Mouse (Mus musculus) right cerebral cortex, postnatal 25 days (tissue): ENCODE data around the gene Fgfr2.

Experiments used
- DNase-seq: peaks from one replicate; pipeline ENCODE4 v3.0.0; 2022

Fgfr2 gene

DNA sequence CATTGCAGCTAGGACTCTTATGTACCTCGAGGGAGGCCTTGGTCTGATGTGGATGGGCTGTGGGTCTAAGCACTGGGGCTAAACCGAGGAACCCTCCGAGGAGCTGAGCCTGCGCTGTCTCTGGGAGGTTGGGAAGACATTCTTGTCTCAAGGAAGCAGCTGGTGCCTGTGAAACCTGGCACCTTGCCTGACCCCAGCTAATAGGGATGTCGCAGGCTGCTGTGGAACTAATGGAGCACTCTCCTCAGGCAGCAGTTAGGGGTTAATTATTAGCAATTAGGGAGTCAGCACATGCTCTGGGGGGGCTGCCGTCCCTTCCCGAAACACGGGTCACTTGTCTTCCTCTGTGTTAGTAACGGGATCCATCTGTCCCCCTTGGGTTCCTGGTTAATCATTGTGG, 482.2 kb downstream of the Fgfr2 start:
- DNase-seq, result no peak

DNA sequence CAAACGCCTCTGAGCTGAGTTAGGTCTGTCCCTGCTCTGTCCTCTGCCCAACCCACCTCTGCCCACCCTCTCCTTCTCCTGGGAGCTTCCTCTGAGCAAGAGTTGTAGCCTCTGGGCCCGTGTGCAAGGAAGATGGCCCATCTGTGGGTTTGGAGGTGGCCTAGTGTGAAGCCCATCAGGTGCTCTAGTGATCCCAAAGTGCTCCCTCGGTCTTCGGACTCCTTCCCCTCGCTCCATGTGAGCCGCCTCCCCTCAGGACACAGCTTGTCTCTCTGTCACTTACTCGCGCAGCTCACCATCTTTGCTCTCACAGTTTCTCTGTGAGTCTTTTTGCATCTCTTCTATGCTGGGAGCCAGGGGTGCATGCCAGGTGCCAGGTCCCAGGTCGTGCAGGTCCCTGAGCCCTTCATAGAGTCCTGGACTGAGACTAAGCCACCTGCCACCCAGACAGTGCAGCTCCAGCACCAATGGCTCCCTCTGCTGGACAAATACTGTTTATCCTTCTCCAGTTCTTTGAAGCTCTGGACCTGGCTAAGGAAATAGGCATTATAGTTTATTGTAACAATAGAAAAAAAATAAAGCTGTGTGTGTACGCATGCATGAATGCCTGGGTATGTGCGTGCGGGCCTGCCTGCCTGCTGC, 484.6 kb downstream of the Fgfr2 start:
- no peak for DNase-seq

DNA sequence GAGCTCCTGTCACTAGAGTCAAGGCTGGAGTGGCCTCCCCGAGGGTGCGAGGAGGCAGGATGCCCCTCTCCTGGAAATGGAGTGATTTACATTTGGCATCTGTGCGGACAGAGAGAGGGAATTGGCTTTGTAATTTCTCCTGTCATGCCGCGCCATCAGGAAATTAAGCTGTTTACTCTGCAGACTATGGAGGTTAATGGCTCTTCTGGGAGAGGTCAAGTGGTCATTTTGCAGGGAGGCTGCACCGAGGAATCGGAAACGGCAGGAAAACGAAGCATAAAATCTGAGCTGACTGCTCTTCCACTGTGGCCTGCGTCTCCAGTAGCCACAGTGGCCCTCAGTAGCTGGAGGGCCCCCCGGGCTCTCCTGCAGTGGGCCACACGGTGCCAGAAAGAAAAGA, 485.9 kb downstream of the Fgfr2 start:
- DNase-seq, result no peak

DNA sequence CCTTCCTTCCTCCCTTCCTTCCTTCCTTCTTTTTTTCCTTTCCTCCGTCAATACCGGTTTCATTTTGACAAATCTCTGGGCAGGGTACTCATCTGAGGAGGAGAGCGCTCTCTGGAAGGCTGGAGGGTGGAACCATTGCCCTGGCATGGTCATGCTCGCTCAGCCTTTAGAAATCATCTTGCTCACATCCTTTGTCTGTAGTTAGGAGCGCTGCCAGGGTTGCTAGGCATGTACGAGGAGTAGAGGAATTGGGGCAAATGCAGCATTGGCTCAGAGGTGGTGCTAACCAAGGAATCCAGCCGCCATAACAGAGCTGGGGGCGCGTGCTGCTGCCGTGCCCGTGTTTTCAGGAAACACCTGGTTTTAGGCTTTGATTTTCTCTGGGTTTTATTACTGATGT, 491.8 kb downstream of the Fgfr2 start:
- DNase-seq, result no peak

DNA sequence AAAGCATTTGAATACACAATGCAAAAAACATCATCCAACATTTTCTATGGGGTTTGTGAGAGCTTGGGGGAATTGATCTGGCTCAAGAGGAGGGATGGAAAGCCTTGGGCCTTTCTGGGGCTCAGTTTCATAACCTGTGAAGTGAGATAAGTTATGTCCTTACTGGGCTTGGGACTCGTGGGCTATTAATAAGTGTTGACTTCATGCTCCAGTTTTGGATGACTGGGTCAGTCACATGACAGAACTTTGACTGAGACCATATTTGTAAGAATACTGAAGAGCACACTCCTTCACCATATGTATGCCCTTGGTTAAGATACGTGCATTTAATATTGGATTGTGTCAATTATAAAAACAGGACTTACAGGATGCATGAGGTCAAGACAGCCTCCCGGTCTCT, 495.7 kb downstream of the Fgfr2 start:
- no peak for DNase-seq

DNA sequence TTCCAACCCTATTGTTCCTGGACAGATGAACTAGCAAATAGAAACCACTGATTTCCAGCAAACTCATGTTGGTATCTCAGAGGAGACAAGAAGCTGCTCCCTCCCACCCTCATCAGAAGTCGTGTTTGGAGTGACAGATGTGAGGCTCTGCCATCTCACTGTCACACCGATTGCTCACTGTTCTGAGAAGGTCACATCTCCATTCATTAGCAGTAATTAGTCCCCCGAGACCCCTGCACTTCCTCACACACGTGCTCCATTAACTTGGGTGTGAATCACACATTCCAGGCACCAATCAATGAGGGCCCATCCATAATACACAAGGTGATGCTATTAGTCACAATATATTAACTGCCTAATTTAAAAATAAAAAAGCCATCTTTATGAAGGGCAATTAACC, 497.0 kb downstream of the Fgfr2 start:
- no peak for DNase-seq

DNA sequence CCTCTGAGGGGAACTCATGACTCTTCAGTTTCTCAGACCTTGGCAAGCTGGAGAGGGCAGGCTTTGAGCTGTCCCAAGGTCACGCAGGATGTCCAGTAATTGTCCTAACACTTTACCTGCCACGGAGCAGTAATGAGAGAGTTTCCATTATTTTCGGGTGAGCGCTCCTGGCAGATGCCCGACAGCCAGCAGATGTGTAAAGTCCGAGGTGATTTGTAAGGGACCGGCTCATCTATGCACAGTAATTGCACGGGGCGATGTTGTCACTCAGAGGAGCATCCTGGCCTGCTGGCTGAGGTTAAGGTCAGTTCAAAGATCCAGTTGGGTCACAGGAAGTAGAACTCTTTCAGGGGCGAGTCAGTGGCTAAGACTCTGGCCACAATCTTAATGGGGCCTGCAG, 499.0 kb downstream of the Fgfr2 start:
- no peak for DNase-seq

DNA sequence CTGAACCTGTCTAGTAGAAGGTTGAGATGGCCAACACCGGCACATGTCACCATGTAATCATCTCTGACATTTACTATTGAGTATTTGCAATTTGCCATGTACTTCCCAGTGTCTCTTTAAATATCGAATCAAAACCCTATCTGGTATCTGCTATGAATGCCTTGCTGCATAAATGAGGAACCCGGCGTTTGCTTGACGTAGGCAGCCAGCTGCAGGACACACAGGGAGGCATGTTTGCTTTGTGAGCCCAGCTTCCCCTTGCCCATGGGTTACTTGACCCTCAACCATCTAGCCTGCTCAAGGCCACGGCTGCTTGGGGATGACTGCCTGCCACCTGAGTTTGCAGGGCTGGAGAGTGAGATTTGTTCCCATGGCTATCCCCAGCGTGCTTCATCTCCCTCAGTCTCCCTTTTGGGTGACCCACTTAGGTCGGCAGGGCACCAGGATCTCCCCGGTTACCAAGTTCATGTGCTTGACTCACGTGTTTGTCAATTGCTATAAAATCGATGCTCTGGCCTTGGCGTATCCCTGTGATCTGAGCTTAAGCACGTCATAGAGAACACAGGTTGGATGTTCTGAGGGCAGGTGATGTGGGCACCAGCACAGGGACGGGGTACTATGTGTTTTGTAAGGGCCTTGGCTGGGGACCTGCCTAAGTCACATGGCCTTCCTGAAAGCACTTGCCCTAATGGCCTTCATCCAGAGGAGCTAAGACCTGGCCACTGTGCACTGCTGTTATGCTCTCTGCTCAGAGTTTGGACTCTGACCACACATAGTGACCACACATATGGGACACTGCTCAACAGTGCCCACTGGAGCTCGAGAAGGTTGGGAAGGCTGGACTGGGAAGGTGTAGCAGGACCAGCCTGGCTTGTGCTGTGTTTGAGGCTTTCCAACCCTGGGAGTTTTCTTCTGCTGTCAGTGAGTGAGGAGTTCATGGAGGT, 502.9 kb downstream of the Fgfr2 start:
- no peak for DNase-seq

DNA sequence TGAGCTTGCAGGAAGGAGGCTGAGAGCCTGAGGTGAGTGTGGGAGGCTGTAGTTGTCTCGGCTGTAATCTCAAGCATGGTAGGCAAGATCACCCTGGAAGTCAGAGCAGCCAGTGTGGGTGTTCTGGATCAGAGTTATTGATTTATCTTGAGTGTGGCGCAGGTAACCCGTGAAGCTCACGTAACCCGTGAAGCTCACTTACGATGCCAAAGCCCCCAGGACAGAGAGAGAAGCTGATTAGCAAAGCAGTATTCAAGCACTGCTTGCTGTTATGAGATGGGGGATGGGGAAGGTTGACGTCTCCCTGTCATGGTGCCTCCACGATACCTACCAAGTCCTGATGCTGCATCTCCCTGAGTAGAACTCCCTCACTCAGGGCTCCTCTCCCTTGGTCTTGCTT, 503.6 kb downstream of the Fgfr2 start:
- no peak for DNase-seq

DNA sequence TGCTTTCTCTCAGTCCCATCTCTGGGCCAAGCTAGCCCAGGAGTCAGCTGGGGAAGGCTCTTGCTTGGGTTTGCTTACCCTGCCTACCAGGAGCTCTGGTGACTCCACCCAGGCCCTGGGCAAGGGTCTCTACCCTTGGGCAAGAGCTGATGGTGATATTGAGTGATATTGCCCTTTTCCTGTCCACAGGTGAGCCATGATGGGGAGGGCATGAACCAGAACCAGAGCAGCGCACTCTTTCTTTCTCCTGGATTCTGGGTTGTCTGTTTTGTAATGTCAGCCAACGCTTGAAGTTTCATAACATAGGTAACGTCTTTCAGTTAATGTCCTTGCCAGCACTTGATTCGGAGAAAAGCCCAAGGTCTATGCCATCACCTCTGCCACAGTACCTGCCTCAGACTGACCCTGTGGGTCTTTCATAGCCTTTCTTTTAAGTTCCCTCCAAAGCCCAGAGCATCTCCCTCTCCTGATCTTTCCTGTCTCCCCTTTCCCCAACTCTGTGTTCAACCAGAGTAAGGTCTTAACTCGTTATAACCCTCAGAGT, 506.1 kb downstream of the Fgfr2 start:
- DNase-seq, result no peak

DNA sequence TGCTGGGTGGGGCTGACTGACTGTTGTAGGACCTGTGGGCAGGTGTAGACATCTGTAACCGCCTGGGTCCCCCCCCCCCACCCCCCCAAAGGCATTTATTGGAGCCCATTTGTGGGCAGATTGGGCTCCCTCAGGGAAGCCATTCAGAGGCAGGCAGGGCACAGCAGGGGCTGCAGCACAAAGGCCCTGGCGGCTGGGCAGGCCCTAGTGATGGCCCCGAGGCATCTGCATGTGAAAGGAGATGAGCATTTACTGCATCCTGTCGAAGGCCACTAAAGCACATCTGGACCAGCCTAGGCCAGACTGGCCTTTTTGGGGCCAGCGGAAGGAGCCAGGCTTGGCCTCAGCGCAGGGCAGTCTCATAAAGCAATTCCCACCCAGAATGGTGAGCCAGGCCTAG, 506.8 kb downstream of the Fgfr2 start:
- DNase-seq, result no peak

DNA sequence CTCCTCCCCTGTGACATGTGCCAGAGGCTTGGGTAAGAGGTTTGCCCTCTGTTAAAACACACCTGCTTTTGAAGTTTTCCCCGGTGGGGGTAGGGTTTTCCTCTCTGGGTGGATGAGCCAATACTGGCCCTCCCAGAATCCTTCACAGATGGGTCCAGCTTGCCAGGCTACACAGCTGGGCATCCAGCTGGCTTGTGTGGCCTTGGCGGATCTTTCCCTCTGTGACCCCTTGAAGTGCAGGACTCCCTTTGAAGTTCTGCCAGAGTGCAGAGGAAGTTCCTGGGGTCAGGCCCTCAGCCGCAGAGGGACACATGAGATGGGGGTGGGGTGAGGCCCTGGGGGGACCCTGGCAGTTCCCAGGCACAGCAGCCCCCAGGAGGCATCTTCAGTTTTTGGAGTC, 507.8 kb downstream of the Fgfr2 start:
- no peak for DNase-seq

DNA sequence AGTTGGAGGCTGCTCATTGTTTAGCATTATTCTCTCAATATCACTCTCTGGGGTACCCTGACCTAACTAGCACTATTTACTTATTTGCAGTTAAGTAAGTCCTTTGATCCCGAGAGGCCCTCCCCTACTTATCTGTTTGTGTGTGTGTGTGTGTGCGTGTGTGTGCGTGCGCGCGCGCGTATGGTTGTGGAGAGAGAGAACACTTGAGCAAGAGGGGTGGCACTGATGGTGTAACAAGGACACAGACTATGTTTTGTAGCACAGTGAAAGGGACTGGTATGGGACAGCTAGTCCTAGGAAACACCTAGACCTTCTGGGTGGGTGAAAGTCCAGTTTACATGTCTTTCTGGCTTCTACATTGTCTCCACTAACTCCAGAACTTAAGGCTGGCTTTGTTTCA, 511.6 kb downstream of the Fgfr2 start:
- no peak for DNase-seq

DNA sequence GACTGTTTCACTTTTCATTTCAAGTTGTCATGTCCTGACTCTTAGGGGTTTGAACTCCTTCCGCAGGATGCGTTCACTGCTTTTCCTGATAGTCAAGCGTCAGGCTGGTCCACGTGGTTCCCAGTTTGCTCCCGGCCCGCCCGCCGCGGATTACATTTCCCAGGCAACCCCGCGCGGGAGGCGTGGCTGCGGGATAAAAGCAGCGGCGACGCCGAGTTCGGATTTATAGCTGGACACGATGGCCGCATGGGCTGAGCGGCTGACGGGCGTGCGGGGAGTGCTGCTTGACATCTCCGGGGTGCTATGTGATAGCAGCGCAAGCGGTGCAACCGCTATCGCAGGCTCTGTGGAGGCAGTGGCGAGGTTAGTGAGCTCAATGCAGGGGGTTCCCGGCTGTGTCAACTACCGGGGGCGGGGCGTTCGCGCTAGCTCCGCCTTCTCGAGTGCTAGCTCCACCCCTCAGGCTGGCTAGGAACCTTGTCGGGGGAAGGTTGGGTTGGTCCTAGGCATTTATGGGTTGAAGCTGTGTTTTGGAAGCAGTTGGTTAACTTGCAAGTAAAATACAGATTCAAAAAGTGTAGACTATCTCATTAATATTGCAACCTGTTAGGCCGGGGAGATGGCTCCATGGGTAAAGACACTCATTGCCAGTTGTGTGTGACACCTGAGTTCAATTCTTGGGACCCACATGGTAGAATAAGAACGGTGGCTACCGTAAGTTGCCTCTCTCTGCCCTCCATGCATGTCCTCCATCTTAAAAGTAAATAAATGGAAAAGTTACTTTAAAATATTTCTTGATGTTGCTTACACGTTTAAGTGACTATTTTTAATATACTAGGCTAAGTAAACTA, 512.5 kb downstream of the Fgfr2 start, which contains the start of gene Lhpp:
Lhpp (plus strand) TSS at position 171 of the 851 bp plus-strand sequence.
- DNase-seq, result peak; percentile 84

DNA sequence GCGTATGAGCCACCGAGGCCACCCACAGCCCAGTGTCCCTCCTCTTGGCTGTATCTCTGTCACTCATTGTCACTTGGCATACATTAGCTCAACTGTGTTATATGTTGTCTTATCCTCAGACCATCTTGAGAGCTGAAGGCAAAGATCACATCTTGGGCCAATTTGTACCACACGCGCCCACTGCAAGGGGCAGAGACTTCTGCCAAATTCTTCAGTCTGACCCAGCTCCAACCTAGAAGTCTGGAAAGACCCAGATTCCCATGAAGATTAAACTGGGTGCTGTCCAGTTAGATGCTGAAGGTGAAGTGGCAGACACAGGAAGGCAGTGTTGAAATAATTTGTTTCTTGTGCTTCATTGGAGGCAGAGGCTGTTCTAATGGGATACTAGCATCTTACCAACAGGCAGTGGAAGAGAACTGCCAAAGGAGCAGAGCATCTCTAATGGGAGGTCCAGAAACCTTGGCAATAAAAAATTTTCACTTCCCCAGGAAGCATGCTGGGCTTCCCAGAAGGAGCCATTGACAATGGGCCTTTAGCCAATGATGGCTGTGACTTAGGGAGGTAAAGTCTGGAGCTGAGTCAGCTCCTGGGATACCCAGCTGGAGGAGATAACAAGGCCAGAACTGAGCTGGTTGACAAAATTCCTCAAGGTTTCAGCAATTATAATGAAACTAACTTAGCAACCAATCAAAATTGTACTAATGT, 514.7 kb downstream of the Fgfr2 start:
- DNase-seq, result no peak

DNA sequence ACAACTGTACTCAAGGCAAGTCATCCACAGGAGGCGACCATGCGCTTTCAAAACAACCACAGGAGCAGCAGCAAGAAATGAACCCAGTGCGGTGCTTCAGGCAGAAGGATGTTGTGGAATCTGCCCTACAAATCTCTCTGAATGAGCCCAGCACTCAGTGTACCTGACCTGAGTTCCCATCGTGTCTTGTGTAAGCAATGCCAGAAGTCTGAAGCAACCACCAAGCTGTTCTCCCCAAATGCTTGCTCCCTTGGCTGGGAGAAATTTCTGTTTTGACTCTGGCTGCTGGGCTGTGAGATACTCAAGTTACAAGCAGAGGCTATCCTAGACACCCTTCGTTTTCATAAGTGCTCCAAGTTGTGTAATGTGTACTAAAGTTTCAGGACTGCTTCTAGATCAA, 517.5 kb downstream of the Fgfr2 start:
- no peak for DNase-seq

DNA sequence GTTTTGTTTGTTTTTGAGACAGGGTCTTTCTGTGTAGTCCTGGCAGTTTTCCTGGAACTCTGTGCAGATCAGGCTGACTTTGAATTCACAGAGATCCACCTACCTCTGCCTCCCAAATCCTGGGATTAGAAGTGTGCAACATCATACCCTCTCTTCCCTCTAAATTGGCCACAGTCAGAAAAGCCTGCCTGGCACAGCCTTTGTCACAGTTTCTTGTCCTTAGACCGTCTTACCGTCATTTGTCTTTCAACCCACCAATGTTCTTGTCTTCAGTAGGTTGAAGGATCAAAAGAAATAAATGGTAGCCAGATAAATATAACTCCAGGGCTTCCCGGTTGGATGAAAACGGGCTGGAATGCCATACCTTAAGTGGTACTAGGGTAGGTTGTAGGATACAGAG, 518.4 kb downstream of the Fgfr2 start:
- DNase-seq, result no peak

DNA sequence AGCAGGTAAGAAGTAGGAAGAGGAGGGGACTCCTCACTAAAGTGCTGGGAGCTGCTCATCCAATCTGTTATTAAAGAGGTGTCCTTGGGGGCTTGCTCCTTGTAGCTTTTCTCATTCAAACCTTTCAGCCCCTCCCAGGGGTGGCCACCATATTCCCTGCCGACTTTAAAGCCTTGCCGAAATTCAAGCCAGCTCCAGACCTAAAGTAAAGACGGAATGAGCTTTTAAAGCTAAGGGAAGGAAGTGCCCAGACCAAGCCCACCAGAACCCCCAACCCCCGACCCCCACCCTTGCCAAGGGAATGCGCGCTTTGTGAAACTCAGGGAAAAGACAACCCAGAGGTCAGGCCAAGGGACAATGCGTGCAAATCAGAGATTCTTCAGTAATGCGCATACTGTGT, 522.2 kb downstream of the Fgfr2 start:
- no peak for DNase-seq

DNA sequence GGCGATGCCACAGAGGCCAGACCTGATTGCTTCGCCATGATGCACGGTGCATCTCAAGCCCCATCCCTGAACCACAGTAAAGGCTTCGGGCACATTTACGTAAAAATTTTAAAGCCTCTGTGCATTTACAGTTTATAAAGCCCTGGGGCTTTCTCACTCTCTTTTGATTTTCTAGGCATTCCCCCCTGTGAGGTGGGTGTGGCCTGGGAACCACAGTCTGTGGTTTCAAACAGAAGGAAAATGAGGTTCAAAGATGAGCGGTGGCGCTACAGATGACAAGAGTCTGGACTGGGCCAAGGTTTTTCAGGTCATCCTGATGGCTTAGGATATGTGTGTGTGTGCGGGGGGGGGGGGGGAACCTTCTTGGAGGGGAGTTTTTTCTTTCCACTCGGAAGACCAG, 523.1 kb downstream of the Fgfr2 start:
- DNase-seq, result no peak

DNA sequence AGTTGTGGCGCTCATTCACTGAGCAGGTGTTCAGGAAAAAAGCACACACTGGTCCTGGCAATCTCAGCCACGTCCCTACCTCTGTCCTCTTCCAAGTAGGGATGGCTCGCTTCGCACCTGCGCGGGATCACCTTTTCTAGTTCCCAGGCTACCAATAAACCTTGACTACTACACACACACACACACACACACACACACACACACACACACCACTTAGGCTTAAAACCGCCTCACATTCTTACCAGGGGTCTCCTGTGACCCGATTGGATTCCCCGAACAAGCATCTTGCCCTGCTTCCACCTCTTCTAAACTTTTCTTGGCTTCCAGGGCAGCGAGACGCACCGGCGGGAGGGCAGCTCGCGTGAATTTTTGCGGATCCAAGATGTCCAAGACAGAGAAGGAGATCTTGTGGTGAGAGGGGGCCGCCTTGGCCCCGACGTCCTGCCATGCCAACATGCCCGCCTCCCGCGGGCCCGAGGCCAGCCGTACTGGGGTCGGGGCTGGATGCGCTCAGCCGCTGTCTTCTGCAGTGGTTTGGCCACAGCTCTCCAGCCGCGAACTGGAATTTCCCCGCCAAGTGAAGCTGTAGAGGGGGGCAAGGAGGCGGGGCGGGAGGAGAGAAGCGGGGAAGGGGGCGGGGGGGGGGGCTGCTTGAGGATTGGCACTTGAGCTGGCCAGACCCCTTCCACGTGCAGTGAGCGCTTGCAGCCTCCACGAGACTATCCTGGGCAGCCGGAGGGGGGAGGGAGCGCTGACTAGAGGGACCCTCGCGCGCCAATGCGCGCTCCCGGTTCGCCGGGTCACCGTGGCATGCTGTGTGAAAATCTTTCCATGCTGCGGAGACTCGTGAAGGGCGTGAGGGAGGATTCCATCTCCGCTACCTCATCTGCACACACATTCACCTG, 523.8 kb downstream of the Fgfr2 start, which contains the start of gene Nkx1-2:
Nkx1-2 (minus strand) TSS at position 567 of the 905 bp plus-strand sequence.
- no peak for DNase-seq
